Mouse (Mus musculus) stomach, embryonic 14.5 days (tissue): ENCODE results near the gene Kif19a. TPM values are rescaled to one million over a fixed set of nuclear protein-coding genes. Genes with fewer than 3 reads are reported as not detected.

Experiments
- ATAC-seq: fragments of 200-750 bp; cut with Nextera tagmentation; 2 replicates; pipeline ENCODE4 v1.8.0; 2017; ENCODE audit warnings: low read depth, moderate TSS enrichment; ENCODE audit not compliant: insufficient number of reproducible peaks, insufficient read depth, low FRiP score
- H3K27ac ChIP-seq: fragments of 300-500 bp; sonication (generic); 2 replicates; pipeline ENCODE4 v1.5.1; 2014; ENCODE audit warnings: mild to moderate bottlenecking, low read length, moderate library complexity, mixed read lengths
- H3K27me3 ChIP-seq: fragments of 300-500 bp; sonication (generic); 2 replicates; pipeline ENCODE4 v1.6.1; 2014; ENCODE audit warnings: low read length, control low read depth, mixed read lengths; ENCODE audit not compliant: control insufficient read depth, insufficient read depth
- H3K36me3 ChIP-seq: fragments of 300-500 bp; sonication (generic); 2 replicates; pipeline ENCODE4 v1.6.1; 2014; ENCODE audit warnings: mild to moderate bottlenecking, control low read depth, low read length, moderate library complexity, mixed read lengths; ENCODE audit not compliant: control insufficient read depth, insufficient read depth
- H3K4me1 ChIP-seq: fragments of 300-500 bp; sonication (generic); 2 replicates; pipeline ENCODE4 v1.6.1; 2014; ENCODE audit warnings: low read length, control low read depth, mixed read lengths; ENCODE audit not compliant: control insufficient read depth, insufficient read depth
- H3K4me2 ChIP-seq: fragments of 300-500 bp; sonication (generic); replicated peaks from 2 replicates; pipeline ENCODE4 v1.6.1; 2014; ENCODE audit warnings: low read depth, low read length, control low read depth
- H3K4me3 ChIP-seq: fragments of 300-500 bp; sonication (generic); 2 replicates; pipeline ENCODE4 v1.5.1; 2014; ENCODE audit warnings: low read depth, low read length, control low read depth
- H3K9ac ChIP-seq: fragments of 300-500 bp; sonication (generic); replicated peaks from 2 replicates; pipeline ENCODE4 v1.6.1; 2014; ENCODE audit warnings: low read depth, mild to moderate bottlenecking, control low read depth, low read length, moderate library complexity, mixed read lengths
- H3K9me3 ChIP-seq: fragments of 300-500 bp; sonication (generic); 2 replicates; pipeline ENCODE4 v1.6.1; 2016; ENCODE audit warnings: low read depth, low read length, control low read depth; ENCODE audit not compliant: control insufficient read depth
- WGBS: fragments of 180-500 bp; shearing (Covaris S2); extraction: QIAGEN DNeasy Blood & Tissue Kit; methylation state at CpG from one replicate; pipeline ENCODE4 v1.1.7; 2014; 5-methylcytosine and 5-hydroxymethylcytosine counted together
- polyA plus RNA-seq: library from polyadenylated mRNA; unstranded; fragments of >200 nt; fragmentation: Nextera tagmentation; extraction: Ambion mirVana; gene quantifications from 2 replicates; pipeline ENCODE4 v1.2.1, GENCODE M21; 2014

Gene Kif19a
- polyA plus RNA-seq, 1 experiment from 2014 or later: 0.51 TPM

GRCm38 (mm10) chr11:114727826-114728186, 37.4 kb upstream of the Kif19a start:
- ATAC-seq: no peak
- WGBS: 18% methylated on average over 5 of the region's 5 CpGs
- no peak overlapping the region for H3K4me3 ChIP-seq

GRCm38 (mm10) chr11:114728333-114728732, 36.9 kb upstream of the Kif19a start:
- Histone ChIP-seq H3K9me3 (no peaks in the 10 kb centered on the region), H3K4me1 (peaks cover 6% of the 10 kb centered on the region; the same call in 1 of the 2 replicates), H3K4me3 (no peak overlapping the region), H3K9ac (no peak overlapping the region), H3K27ac (no peak overlapping the region), H3K36me3 (no peaks in the 10 kb centered on the region), H3K4me2 (no peak overlapping the region), H3K27me3 (no peaks in the 10 kb centered on the region)
- 52% methylated on average over 5 of the region's 5 CpGs for WGBS
- no peak for ATAC-seq

More at GRCm38 (mm10) chr11:114727826-114728186, 37.4 kb upstream of the Kif19a start:
- peaks cover 6% of the 10 kb centered on the region; the same call in 1 of the 2 replicates for H3K4me1 ChIP-seq
- no peaks in the 10 kb centered on the region for H3K27me3 ChIP-seq
- no peak overlapping the region for H3K27ac ChIP-seq
- H3K36me3 ChIP-seq: no peaks in the 10 kb centered on the region
- no peaks in the 10 kb centered on the region for H3K9me3 ChIP-seq
- peak overlapping the region; percentile 45 for H3K4me2 ChIP-seq
- no peak overlapping the region for H3K9ac ChIP-seq

- Histone ChIP-seq H3K9ac (no peak overlapping the region), H3K4me3 (no peak overlapping the region), H3K27me3 (no peaks in the 10 kb centered on the region), H3K27ac (no peak overlapping the region), H3K4me1 (peaks cover 6% of the 10 kb centered on the region; the same call in 1 of the 2 replicates), H3K36me3 (no peaks in the 10 kb centered on the region), H3K4me2 (no peak overlapping the region), H3K9me3 (no peaks in the 10 kb centered on the region)
- WGBS: 45% methylated on average over 6 of the region's 6 CpGs
- no peak for ATAC-seq
These were observed 35.3 kb upstream of the Kif19a start for GRCm38 (mm10) chr11:114729832-114730363.

- no peak overlapping the region for H3K27ac ChIP-seq
- H3K4me3 ChIP-seq: no peak overlapping the region
- H3K4me1 ChIP-seq: peaks cover 6% of the 10 kb centered on the region; the same call in 1 of the 2 replicates
- no peaks in the 10 kb centered on the region for H3K36me3 ChIP-seq
- H3K9me3 ChIP-seq: no peaks in the 10 kb centered on the region
- no peak overlapping the region for H3K9ac ChIP-seq
- ATAC-seq: no peak
- H3K27me3 ChIP-seq: no peaks in the 10 kb centered on the region
- WGBS: 75% methylated on average over 4 of the region's 4 CpGs
- H3K4me2 ChIP-seq: no peak overlapping the region
These were observed 33.5 kb upstream of the Kif19a start for GRCm38 (mm10) chr11:114731711-114732110.

GRCm38 (mm10) chr11:114732890-114733289, 32.3 kb upstream of the Kif19a start:
- no peaks in the 10 kb centered on the region for H3K9me3 ChIP-seq
- H3K27ac ChIP-seq: no peak overlapping the region
- no peaks in the 10 kb centered on the region for H3K36me3 ChIP-seq
- H3K4me3 ChIP-seq: no peak overlapping the region
- ATAC-seq: no peak
- H3K4me2 ChIP-seq: no peak overlapping the region
- WGBS: 73% methylated on average over 22 of the region's 22 CpGs
- H3K27me3 ChIP-seq: no peaks in the 10 kb centered on the region
- H3K9ac ChIP-seq: no peak overlapping the region
- no peaks in the 10 kb centered on the region; the same call in 1 of the 2 replicates for H3K4me1 ChIP-seq

GRCm38 (mm10) chr11:114736111-114736510, 29.1 kb upstream of the Kif19a start:
- H3K4me2 ChIP-seq: no peak overlapping the region
- H3K4me3 ChIP-seq: no peak overlapping the region
- H3K36me3 ChIP-seq: no peaks in the 10 kb centered on the region
- H3K9ac ChIP-seq: no peak overlapping the region
- ATAC-seq: no peak
- H3K27ac ChIP-seq: no peak overlapping the region
- H3K9me3 ChIP-seq: no peaks in the 10 kb centered on the region
- no peaks in the 10 kb centered on the region for H3K4me1 ChIP-seq
- H3K27me3 ChIP-seq: no peaks in the 10 kb centered on the region
- WGBS: 77% methylated on average over 2 of the region's 2 CpGs

- H3K9me3 ChIP-seq: no peaks in the 10 kb centered on the region
- H3K27me3 ChIP-seq: no peaks in the 10 kb centered on the region
- H3K4me2 ChIP-seq: no peak overlapping the region; the same call in 1 of the 2 replicates
- ATAC-seq: no peak
- 40% methylated on average over 11 of the region's 11 CpGs for WGBS
- H3K9ac ChIP-seq: no peak overlapping the region
- H3K4me3 ChIP-seq: no peak overlapping the region
- no peak overlapping the region for H3K27ac ChIP-seq
- H3K36me3 ChIP-seq: no peaks in the 10 kb centered on the region
- no peaks in the 10 kb centered on the region for H3K4me1 ChIP-seq
These were observed 28.1 kb upstream of the Kif19a start for GRCm38 (mm10) chr11:114736913-114737624.

GRCm38 (mm10) chr11:114740598-114740997, 24.6 kb upstream of the Kif19a start:
- Histone ChIP-seq H3K9me3 (no peaks in the 10 kb centered on the region), H3K4me2 (no peak overlapping the region), H3K4me3 (no peak overlapping the region), H3K36me3 (no peaks in the 10 kb centered on the region), H3K4me1 (0 out of 2 replicates have a peak, but pooled peaks cover 6% of the 10 kb centered on the region), H3K27me3 (no peaks in the 10 kb centered on the region), H3K9ac (no peak overlapping the region), H3K27ac (no peak overlapping the region)
- 50% methylated on average over 10 of the region's 10 CpGs for WGBS
- ATAC-seq: no peak
